Mouse (Mus musculus) heart, embryonic 16.5 days (tissue): Measurements from ENCODE around the gene Cacna1h. TPM values are rescaled to one million over a fixed set of nuclear protein-coding genes. Genes with fewer than 3 reads are reported as not detected.

Experiments used
- ATAC-seq: fragments of 200-750 bp; cut with Nextera tagmentation; replicated peaks from 2 replicates; pipeline ENCODE4 v1.8.0; 2017; ENCODE audit warnings: moderate number of reproducible peaks; ENCODE audit not compliant: insufficient read depth, low FRiP score; ENCODE audit errors: extremely low read depth
- H3K27ac ChIP-seq: fragments of 300-500 bp; sonication (generic); 2 replicates; pipeline ENCODE4 v1.5.1; 2014; ENCODE audit warnings: mild to moderate bottlenecking, low read length, control low read depth, moderate library complexity
- H3K27me3 ChIP-seq: fragments of 300-500 bp; sonication (generic); 2 replicates; pipeline ENCODE4 v1.6.1; 2014; ENCODE audit warnings: low read length, mixed read lengths; ENCODE audit not compliant: control insufficient read depth, insufficient read depth
- H3K36me3 ChIP-seq: fragments of 300-500 bp; sonication (generic); 2 replicates; pipeline ENCODE4 v1.6.1; 2014; ENCODE audit not compliant: control insufficient read depth, insufficient read depth
- H3K4me1 ChIP-seq: fragments of 300-500 bp; sonication (generic); 2 replicates; pipeline ENCODE4 v1.6.1; 2014; ENCODE audit warnings: low read length, mixed read lengths; ENCODE audit not compliant: control insufficient read depth, insufficient read depth
- H3K4me2 ChIP-seq: fragments of 300-500 bp; sonication (generic); 2 replicates; pipeline ENCODE4 v1.6.1; 2014; ENCODE audit warnings: low read depth, mild to moderate bottlenecking, control low read depth, low read length
- H3K4me3 ChIP-seq: fragments of 300-500 bp; sonication (generic); 2 replicates; pipeline ENCODE4 v1.5.1; 2014; ENCODE audit warnings: mild to moderate bottlenecking, control low read depth, low read length
- H3K9ac ChIP-seq: fragments of 300-500 bp; sonication (generic); 2 replicates; pipeline ENCODE4 v1.6.1; 2014; ENCODE audit warnings: low read length, control low read depth
- H3K9me3 ChIP-seq: fragments of 300-500 bp; sonication (generic); replicated peaks from 2 replicates; pipeline ENCODE4 v1.6.1; 2016; ENCODE audit warnings: low read length; ENCODE audit not compliant: control insufficient read depth
- WGBS: fragments of 180-500 bp; shearing (Covaris S2); extraction: QIAGEN DNeasy Blood & Tissue Kit; methylation state at CpG from one replicate; pipeline ENCODE4 v1.1.7; 2014; 5-methylcytosine and 5-hydroxymethylcytosine counted together
- polyA plus RNA-seq: library from polyadenylated mRNA; unstranded; fragments of >200 nt; fragmentation: Nextera tagmentation; extraction: Ambion mirVana; gene quantifications from 2 replicates; pipeline ENCODE4 v1.2.1, GENCODE M21; 2015

The Cacna1h gene
- polyA plus RNA-seq, 1 experiment from 2014 or later: 4.5 TPM

DNA sequence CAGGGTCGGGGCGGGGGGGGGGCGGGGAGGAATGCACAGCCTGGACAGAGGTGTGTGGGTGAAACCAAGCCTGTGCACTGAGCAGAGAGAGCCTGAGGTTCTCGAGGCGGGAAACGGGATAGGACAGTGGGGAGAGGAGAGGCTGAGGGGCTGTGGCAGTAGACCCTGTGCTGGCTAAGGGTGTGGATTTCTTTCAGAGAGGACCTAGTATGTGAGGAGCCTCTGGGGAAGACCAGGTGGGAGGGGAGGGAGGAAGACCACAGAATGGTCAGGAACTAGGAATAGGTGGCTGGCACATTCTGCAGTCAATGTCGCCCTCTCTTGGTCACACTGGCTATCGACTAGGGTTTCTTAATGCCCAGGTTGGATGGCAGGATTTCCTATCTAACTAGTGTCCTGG lies 36.2 kb upstream of the Cacna1h start:
- H3K36me3 ChIP-seq: no peaks in the 10 kb centered on the region
- no peaks in the 10 kb centered on the region for H3K9me3 ChIP-seq
- 0 out of 2 replicates have a peak, but pooled peaks have one; percentile 23 for ATAC-seq
- H3K4me1 ChIP-seq: peaks cover 23% of the 10 kb centered on the region
- H3K4me2 ChIP-seq: no peak overlapping the region
- H3K4me3 ChIP-seq: no peak overlapping the region
- no peak overlapping the region for H3K9ac ChIP-seq
- 28% methylated on average over 8 of the region's 8 CpGs for WGBS
- H3K27me3 ChIP-seq: peaks cover 9% of the 10 kb centered on the region
- no peak overlapping the region for H3K27ac ChIP-seq

DNA sequence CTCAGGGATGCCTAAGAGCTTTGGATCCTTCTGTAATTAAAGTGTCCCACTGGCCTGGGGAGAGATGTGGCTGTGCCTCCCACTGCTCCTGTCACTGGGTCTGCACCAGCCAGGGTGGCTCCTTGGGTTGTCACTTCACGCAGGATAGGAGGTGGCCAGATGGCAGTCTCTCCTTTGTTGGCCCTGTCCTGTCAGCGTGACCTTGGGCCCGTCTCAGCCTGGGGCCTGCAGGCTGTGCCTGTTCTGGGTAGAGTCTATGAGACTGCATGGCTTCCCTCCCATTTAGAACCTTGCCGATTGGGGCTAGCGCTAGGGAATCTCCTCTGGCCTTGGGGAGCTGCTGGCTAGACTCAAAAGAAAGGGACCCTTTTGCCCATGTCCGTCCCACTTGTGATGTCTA lies 34.7 kb upstream of the Cacna1h start:
- peak overlapping the region; percentile 21; the same call in 1 of the 2 replicates for H3K27ac ChIP-seq
- no peaks in the 10 kb centered on the region for H3K9me3 ChIP-seq
- H3K4me1 ChIP-seq: peaks cover 34% of the 10 kb centered on the region

DNA sequence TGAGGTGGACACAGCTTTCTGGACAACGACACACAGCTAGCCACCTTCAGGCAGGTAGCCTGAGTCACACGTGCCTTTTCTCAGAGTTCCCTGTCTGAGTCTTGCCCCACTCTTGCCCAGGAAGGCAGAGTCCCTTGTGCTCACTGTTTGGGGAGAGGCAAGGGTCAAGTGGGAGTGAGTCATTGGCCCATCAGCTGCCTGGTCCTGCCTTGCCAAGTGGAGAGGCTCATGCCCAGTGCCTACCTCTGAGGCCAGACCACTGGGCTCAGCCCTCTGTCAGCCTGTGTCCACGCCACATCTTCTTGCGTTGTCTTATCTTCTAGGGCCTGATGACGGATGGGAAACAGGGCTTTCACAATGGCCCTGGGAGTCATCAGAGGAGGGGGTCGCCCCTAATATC lies 34.2 kb upstream of the Cacna1h start:
- H3K9ac ChIP-seq: no peak overlapping the region; the same call in 1 of the 2 replicates
- H3K4me1 ChIP-seq: peaks cover 39% of the 10 kb centered on the region
- H3K9me3 ChIP-seq: no peaks in the 10 kb centered on the region
- no peaks in the 10 kb centered on the region for H3K36me3 ChIP-seq
- no peak overlapping the region for H3K4me2 ChIP-seq
- no peak for ATAC-seq
- whole genome bisulfite sequencing: 19% methylated on average over 6 of the region's 6 CpGs
- peak overlapping the region; percentile 21; the same call in 1 of the 2 replicates for H3K27ac ChIP-seq
- H3K4me3 ChIP-seq: no peak overlapping the region
- H3K27me3 ChIP-seq: peaks cover 7% of the 10 kb centered on the region

More for the DNA sequence above, 34.7 kb upstream of the Cacna1h start:
- H3K9ac ChIP-seq: no peak overlapping the region; the same call in 1 of the 2 replicates
- ATAC-seq: no peak
- H3K4me2 ChIP-seq: no peak overlapping the region
- peaks cover 9% of the 10 kb centered on the region for H3K27me3 ChIP-seq
- H3K4me3 ChIP-seq: no peak overlapping the region
- WGBS: 44% methylated on average over 6 of the region's 6 CpGs
- H3K36me3 ChIP-seq: no peaks in the 10 kb centered on the region

DNA sequence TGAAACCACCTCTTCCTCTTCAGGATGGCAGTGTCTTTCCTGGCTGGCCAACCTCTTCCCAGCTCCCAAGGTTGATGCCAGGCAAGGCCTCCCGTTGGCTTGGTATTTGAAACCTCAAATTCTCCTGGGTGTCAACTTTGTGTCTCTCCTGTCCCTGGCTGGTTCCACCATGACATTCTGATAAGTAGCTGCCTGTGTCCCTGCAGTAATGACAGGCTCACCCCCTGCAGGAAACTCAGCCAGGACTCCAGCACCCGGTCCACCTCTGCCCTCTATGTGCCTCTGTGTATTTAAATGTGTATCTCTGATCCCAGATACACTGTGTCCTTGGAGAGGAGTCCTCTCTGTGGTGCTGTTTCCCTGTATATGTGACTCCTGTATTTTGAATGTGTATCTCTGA lies 32.7 kb upstream of the Cacna1h start:
- H3K9me3 ChIP-seq: no peaks in the 10 kb centered on the region
- no peak overlapping the region for H3K9ac ChIP-seq
- no peak overlapping the region for H3K4me2 ChIP-seq
- no peak for ATAC-seq
- no peaks in the 10 kb centered on the region for H3K27me3 ChIP-seq
- H3K4me1 ChIP-seq: peaks cover 39% of the 10 kb centered on the region
- no peak overlapping the region for H3K27ac ChIP-seq
- no peaks in the 10 kb centered on the region for H3K36me3 ChIP-seq
- 49% methylated on average over 2 of the region's 2 CpGs for WGBS
- H3K4me3 ChIP-seq: no peak overlapping the region

DNA sequence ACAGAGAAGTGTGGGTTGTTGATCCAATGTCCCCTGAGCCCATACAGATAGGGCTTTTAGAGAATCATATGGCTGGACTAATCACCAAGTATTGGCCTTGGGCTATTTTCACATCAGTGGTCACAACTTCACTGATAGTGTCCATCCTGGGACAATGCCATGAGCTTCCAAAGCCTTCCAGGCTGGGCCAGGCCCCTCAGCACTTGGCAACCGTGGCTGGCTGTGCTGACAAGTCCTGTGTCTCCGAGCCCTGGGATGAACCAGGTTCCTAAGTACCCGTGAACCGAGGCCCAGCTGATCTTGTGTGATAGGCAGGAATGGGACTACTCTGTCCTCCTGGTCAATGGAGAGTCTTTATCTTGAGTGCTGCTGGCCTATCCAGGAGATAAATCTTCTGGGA lies 30.5 kb upstream of the Cacna1h start:
- peak overlapping the region; percentile 43; the same call in 1 of the 2 replicates for H3K9ac ChIP-seq
- H3K4me1 ChIP-seq: peaks cover 39% of the 10 kb centered on the region
- H3K9me3 ChIP-seq: no peaks in the 10 kb centered on the region
- WGBS: 60% methylated on average over 4 of the region's 4 CpGs
- H3K27ac ChIP-seq: peak overlapping the region; percentile 93
- no peaks in the 10 kb centered on the region for H3K27me3 ChIP-seq
- H3K4me3 ChIP-seq: no peak overlapping the region
- no peak overlapping the region for H3K4me2 ChIP-seq
- no peaks in the 10 kb centered on the region for H3K36me3 ChIP-seq
- ATAC-seq: no peak

DNA sequence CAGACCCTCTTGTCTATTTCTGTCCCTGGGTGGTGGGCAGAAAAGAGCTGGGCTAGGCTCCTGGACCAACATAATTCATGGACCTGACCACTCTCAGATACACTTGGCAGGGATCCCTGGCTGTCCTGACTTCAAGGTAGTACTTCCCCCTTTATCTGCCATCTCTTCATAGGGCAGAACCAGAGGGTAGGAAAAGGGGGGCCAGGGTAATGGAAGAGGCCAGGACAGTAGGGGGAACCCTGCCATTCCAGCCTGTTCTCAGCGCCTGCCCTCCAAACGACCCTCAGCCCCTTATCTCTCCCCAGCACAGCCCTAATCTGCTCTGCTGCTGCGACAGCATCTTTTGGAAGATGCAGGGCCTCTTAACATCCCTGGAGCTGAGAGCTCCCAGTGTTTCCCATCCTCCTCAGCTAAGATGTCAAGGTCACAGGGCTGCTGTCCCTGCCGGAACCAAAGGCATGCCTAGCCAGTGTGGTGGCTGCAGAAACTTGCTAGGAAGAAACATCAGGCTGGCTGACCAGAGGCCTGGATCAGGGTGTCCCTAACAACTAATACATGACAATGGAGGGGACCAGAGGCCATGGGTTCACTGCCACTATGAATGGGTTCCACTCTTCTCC lies 29.9 kb upstream of the Cacna1h start:
- ATAC-seq: peak; percentile 56
- H3K4me1 ChIP-seq: peaks cover 37% of the 10 kb centered on the region
- H3K36me3 ChIP-seq: no peaks in the 10 kb centered on the region
- H3K27me3 ChIP-seq: no peaks in the 10 kb centered on the region
- no peaks in the 10 kb centered on the region for H3K9me3 ChIP-seq
- peak overlapping the region; percentile 93 for H3K27ac ChIP-seq
- peak overlapping the region; percentile 15 for H3K4me2 ChIP-seq
- no peak overlapping the region for H3K4me3 ChIP-seq
- peak overlapping the region; percentile 43 for H3K9ac ChIP-seq
- 17% methylated on average over 4 of the region's 4 CpGs for WGBS

DNA sequence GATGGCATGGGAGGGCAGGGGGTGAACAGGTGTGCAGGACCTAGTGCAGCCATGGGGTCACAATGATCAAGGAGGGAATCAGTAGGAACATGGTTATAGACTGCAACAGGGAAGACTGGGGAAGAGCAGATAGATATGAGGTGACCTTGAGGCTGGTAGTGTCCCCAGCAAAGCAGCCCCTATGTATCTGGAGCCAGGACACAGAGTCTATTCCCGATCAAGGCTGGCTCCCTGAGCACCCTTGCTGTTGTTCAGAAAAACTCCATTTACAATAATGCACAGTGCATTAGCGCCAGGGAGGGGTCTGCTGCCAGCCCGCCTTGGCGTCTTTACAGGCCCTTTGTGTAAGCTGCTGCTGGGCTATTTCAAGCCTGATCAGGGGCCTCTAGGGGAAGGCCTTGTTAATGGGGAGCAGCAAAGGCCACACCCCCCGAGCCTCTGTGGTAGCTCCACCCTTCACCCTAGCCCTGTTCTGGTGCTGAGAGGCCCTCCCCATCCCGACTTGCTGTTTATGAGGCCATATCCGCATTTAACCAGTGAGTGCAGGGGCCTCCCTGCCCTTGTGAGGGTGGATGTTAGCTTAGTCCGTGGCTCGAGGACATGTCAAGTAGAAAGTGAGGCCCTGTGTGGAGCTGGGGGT lies 28.8 kb upstream of the Cacna1h start:
- H3K4me3 ChIP-seq: no peak overlapping the region
- peak overlapping the region; percentile 93 for H3K27ac ChIP-seq
- WGBS: 20% methylated on average over 9 of the region's 9 CpGs
- H3K27me3 ChIP-seq: no peaks in the 10 kb centered on the region
- H3K36me3 ChIP-seq: no peaks in the 10 kb centered on the region
- peak overlapping the region; percentile 15 for H3K4me2 ChIP-seq
- no peaks in the 10 kb centered on the region for H3K9me3 ChIP-seq
- peak; percentile 90 for ATAC-seq
- H3K4me1 ChIP-seq: peaks cover 27% of the 10 kb centered on the region
- peak overlapping the region; percentile 47 for H3K9ac ChIP-seq

DNA sequence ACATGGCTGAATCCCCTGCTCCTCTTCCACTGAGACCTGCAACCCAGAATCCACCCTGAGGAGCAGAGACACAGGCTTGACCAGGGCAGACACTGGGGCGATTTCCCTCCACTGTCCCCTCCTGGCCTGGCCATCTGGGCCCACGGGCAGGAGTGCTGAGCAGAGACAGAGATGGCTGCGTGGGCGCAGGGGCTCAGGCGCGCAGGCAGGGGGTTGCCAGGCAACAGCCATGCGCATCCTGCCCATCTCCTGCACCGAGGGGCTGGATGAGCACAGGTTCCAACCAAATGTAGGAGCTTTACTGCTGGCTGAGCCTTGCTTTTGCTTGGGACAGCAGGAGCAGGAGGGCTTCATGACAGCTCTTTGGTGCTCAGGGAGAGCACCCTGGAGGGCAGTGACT lies 23.0 kb upstream of the Cacna1h start:
- H3K27ac ChIP-seq: no peak overlapping the region
- H3K4me1 ChIP-seq: no peaks in the 10 kb centered on the region
- H3K27me3 ChIP-seq: no peaks in the 10 kb centered on the region
- H3K9ac ChIP-seq: no peak overlapping the region
- WGBS: 60% methylated on average over 8 of the region's 8 CpGs
- no peaks in the 10 kb centered on the region for H3K36me3 ChIP-seq
- no peak overlapping the region for H3K4me3 ChIP-seq
- no peaks in the 10 kb centered on the region for H3K9me3 ChIP-seq
- no peak overlapping the region for H3K4me2 ChIP-seq
- ATAC-seq: no peak

DNA sequence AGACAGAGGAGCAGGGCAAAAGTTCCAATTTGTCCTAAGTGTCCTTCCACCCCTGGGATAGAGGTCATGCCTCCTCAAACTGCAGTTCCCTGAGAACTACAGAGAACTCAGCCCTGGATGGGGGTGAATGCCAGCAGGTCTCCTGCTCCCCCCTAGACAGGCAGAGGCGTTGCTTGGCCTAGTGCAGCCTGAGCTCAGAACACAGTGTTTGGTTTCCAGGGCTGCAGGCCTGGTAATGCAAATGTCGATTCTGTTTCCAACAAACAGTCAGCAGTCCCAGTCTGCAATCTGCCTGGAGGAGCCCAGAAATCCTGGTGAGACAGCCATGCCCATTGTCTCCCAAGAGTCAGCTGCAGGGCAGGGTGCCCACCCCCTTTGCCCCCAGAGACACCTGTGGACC lies 20.7 kb upstream of the Cacna1h start, which contains the start of gene Tekt4:
Gene Tekt4 (plus strand): TSS at position 344 of the 400 bp plus-strand sequence.
- WGBS: 33% methylated on average over 2 of the region's 2 CpGs
- Histone ChIP-seq H3K27ac (no peak within 1 kb of the TSS), H3K4me1 (no peaks in the 10 kb centered on the region), H3K36me3 (no peaks in the 10 kb centered on the region), H3K4me3 (no peak within 1 kb of the TSS), H3K4me2 (no peak within 1 kb of the TSS), H3K27me3 (no peaks in the 10 kb centered on the region), H3K9me3 (no peaks in the 10 kb centered on the region), H3K9ac (no peak within 1 kb of the TSS)
- ATAC-seq: no peak
